Mouse (Mus musculus) testis, adult 2 months (tissue): ENCODE data around the gene St3gal3.

Experiments
- CTCF ChIP-seq: fragments of 200-500 bp; IDR thresholded peaks from 2 replicates; pipeline ENCODE4 v1.5.1; 2012; ENCODE audit warnings: low read depth, mild to moderate bottlenecking, inconsistent platforms, low read length, moderate library complexity; ENCODE audit not compliant: control insufficient read depth, insufficient read depth, insufficient replicate concordance
- POLR2A ChIP-seq: fragments of 200-500 bp; IDR thresholded peaks from 2 replicates; pipeline ENCODE4 v1.6.1; 2012; ENCODE audit warnings: low read depth, mild to moderate bottlenecking, inconsistent platforms, low read length, moderate library complexity; ENCODE audit not compliant: control insufficient read depth

GRCm38 (mm10) chr4:117993421-117993820 lies 141.3 kb downstream of the St3gal3 start:
- TF ChIP-seq CTCF (no peak), POLR2A (no peak)
